Mouse (Mus musculus): Measurements from ENCODE around the gene Gsg1l. TPM values are rescaled to one million over a fixed set of nuclear protein-coding genes. Genes with fewer than 3 reads are reported as not detected.

Gene Gsg1l
- polyA plus RNA-seq, 1 experiment from 2014 or later, result 16.3 TPM

DNA sequence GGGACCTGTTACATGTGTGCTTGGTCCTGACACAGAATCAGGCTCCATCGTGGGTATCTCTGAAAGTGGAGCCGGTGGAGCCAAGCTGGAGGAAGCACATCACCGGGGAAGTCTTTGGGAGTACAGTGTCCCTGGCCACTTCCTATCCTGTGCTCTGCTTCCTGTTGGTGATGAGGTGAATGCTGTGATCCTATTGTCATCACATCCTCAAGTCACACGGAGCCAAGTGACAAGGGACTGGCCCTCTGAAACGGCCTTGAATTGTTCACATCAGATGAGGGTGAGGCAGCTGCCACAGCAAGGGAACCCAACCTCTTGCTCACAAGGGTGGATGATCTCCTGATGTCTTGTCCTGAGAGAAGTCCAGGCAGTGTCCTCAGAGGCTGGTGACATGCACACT, 14.4 kb upstream of the Gsg1l start:
- no peak for ATAC-seq (ENCODE audit: low FRiP score, low read depth)
- Histone ChIP-seq H3K36me3 (peaks cover 44% of the 10 kb centered on the region), H3K9me3 (no peaks in the 10 kb centered on the region), H3K27ac (no peak overlapping the region), H3K4me3 (no peak overlapping the region), H3K4me1 (no peaks in the 10 kb centered on the region), H3K9ac (no peak overlapping the region), H3K4me2 (replicated peaks) (no peak overlapping the region), H3K27me3 (replicated peaks) (no peaks in the 10 kb centered on the region)
- WGBS, result 81% methylated on average over 5 of the region's 5 CpGs

DNA sequence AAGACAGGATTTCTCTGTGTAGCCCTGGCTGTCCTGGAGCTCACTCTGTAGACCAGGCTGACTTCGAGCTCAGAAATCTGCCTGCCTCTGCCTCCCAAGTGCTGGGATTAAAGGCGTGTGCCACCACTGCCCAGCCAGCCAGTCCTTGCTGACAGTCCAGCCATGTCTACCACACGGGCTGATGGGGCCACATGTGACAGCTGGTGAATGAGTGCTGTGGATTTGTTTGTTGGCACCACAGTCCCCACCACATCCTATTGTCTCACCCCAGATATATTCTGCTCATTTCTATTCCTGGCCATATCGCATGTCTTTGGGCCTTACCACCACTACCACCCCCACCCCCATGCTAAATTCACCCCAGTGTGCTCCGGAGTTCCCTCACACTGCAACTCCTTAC, 12.5 kb upstream of the Gsg1l start:
- Histone ChIP-seq H3K36me3 (peaks cover 26% of the 10 kb centered on the region), H3K4me3 (no peak overlapping the region), H3K9me3 (no peaks in the 10 kb centered on the region), H3K4me2 (replicated peaks) (no peak overlapping the region), H3K9ac (no peak overlapping the region), H3K4me1 (no peaks in the 10 kb centered on the region), H3K27me3 (replicated peaks) (no peaks in the 10 kb centered on the region), H3K27ac (no peak overlapping the region)
- ATAC-seq (ENCODE audit: low FRiP score, low read depth), result no peak
- 95% methylated on average over 5 of the region's 5 CpGs for WGBS

- 50% methylated on average over 3 of the region's 3 CpGs for WGBS
- H3K27ac ChIP-seq, result no peak overlapping the region
- H3K9me3 ChIP-seq, result no peaks in the 10 kb centered on the region
- no peaks in the 10 kb centered on the region for H3K27me3 ChIP-seq (replicated peaks)
- no peaks in the 10 kb centered on the region for H3K4me1 ChIP-seq
- H3K4me2 ChIP-seq (replicated peaks), result no peak overlapping the region
- no peak for ATAC-seq (ENCODE audit: low FRiP score, low read depth)
- H3K9ac ChIP-seq, result no peak overlapping the region
- H3K4me3 ChIP-seq, result no peak overlapping the region
- peaks cover 12% of the 10 kb centered on the region for H3K36me3 ChIP-seq
These were observed 11.0 kb upstream of the Gsg1l start for GRCm38 (mm10) chr7:126093162-126093561.

GRCm38 (mm10) chr7:126089782-126090181, 7.6 kb upstream of the Gsg1l start:
- Histone ChIP-seq H3K4me3 (no peak overlapping the region), H3K27ac (no peak overlapping the region), H3K9ac (no peak overlapping the region), H3K4me2 (replicated peaks) (no peak overlapping the region), H3K27me3 (replicated peaks) (0 out of 2 replicates have a peak, but pooled peaks cover 2% of the 10 kb centered on the region), H3K4me1 (peaks cover 7% of the 10 kb centered on the region; the same call in 1 of the 2 replicates), H3K36me3 (no peaks in the 10 kb centered on the region), H3K9me3 (no peaks in the 10 kb centered on the region)
- 19% methylated on average over 6 of the region's 6 CpGs for WGBS
- ATAC-seq (ENCODE audit: low FRiP score, low read depth), result no peak

- Histone ChIP-seq H3K4me1 (peaks cover 16% of the 10 kb centered on the region; the same call in 1 of the 2 replicates), H3K27ac (no peak overlapping the region), H3K9me3 (no peaks in the 10 kb centered on the region), H3K4me3 (no peak overlapping the region), H3K27me3 (replicated peaks) (peaks cover 17% of the 10 kb centered on the region), H3K4me2 (replicated peaks) (no peak overlapping the region), H3K9ac (no peak overlapping the region), H3K36me3 (no peaks in the 10 kb centered on the region)
- ATAC-seq (ENCODE audit: low FRiP score, low read depth), result no peak
- WGBS, result 42% methylated on average over 3 of the region's 6 CpGs
These were observed 5.9 kb upstream of the Gsg1l start for GRCm38 (mm10) chr7:126088155-126088554.

GRCm38 (mm10) chr7:126087602-126088001, 5.4 kb upstream of the Gsg1l start:
- 72% methylated on average over 10 of the region's 10 CpGs for WGBS
- no peak overlapping the region for H3K27ac ChIP-seq
- no peaks in the 10 kb centered on the region for H3K36me3 ChIP-seq
- H3K27me3 ChIP-seq (replicated peaks), result peaks cover 23% of the 10 kb centered on the region
- no peaks in the 10 kb centered on the region for H3K9me3 ChIP-seq
- peaks cover 16% of the 10 kb centered on the region; the same call in 1 of the 2 replicates for H3K4me1 ChIP-seq
- H3K9ac ChIP-seq, result no peak overlapping the region
- no peak for ATAC-seq (ENCODE audit: low FRiP score, low read depth)
- no peak overlapping the region for H3K4me2 ChIP-seq (replicated peaks)
- H3K4me3 ChIP-seq, result no peak overlapping the region

GRCm38 (mm10) chr7:126086321-126086741, 4.1 kb upstream of the Gsg1l start:
- no peak overlapping the region for H3K9ac ChIP-seq
- H3K36me3 ChIP-seq, result no peaks in the 10 kb centered on the region
- H3K27me3 ChIP-seq (replicated peaks), result peaks cover 36% of the 10 kb centered on the region
- no peak overlapping the region for H3K4me3 ChIP-seq
- no peak for ATAC-seq (ENCODE audit: low FRiP score, low read depth)
- no peak overlapping the region; the same call in 1 of the 2 replicates for H3K4me2 ChIP-seq (replicated peaks)
- H3K9me3 ChIP-seq, result no peaks in the 10 kb centered on the region
- no peak overlapping the region for H3K27ac ChIP-seq
- WGBS, result 19% methylated on average over 6 of the region's 6 CpGs
- peaks cover 21% of the 10 kb centered on the region; the same call in 1 of the 2 replicates for H3K4me1 ChIP-seq

DNA sequence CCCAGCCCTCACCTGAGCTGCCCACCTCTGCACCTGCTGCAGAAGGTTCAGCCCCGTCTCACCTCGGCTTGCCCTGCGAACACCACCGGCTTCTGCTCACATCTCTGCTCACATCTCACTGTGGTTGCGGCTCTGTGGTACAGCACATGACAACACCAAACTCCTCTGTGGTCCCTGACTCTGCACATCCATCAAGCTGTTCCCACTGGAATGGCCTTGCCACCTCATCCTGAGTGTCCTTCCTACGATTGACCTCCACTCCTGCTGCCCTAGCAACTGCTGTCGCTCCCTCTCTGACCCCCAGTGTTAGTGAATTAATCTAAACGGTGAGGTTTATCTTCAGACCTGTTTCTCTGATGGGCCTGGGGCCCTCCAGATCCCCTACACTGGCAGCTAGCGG, 2.9 kb upstream of the Gsg1l start:
- no peak overlapping the region for H3K27ac ChIP-seq
- no peak overlapping the region for H3K4me3 ChIP-seq
- no peaks in the 10 kb centered on the region for H3K36me3 ChIP-seq
- H3K27me3 ChIP-seq (replicated peaks), result peaks cover 46% of the 10 kb centered on the region
- no peak overlapping the region for H3K4me2 ChIP-seq (replicated peaks)
- ATAC-seq (ENCODE audit: low FRiP score, low read depth), result no peak
- 93% methylated on average over 9 of the region's 9 CpGs for WGBS
- H3K9ac ChIP-seq, result no peak overlapping the region
- H3K9me3 ChIP-seq, result no peaks in the 10 kb centered on the region
- peaks cover 24% of the 10 kb centered on the region; the same call in 1 of the 2 replicates for H3K4me1 ChIP-seq

GRCm38 (mm10) chr7:126083980-126084348, 1.8 kb upstream of the Gsg1l start:
- H3K9me3 ChIP-seq, result no peaks in the 10 kb centered on the region
- no peak overlapping the region for H3K4me3 ChIP-seq
- ATAC-seq (ENCODE audit: low FRiP score, low read depth), result no peak
- H3K4me2 ChIP-seq (replicated peaks), result no peak overlapping the region
- peaks cover 56% of the 10 kb centered on the region for H3K27me3 ChIP-seq (replicated peaks)
- peaks cover 24% of the 10 kb centered on the region; the same call in 1 of the 2 replicates for H3K4me1 ChIP-seq
- 20% methylated on average over 4 of the region's 4 CpGs for WGBS
- H3K36me3 ChIP-seq, result no peaks in the 10 kb centered on the region
- H3K27ac ChIP-seq, result no peak overlapping the region
- H3K9ac ChIP-seq, result no peak overlapping the region

DNA sequence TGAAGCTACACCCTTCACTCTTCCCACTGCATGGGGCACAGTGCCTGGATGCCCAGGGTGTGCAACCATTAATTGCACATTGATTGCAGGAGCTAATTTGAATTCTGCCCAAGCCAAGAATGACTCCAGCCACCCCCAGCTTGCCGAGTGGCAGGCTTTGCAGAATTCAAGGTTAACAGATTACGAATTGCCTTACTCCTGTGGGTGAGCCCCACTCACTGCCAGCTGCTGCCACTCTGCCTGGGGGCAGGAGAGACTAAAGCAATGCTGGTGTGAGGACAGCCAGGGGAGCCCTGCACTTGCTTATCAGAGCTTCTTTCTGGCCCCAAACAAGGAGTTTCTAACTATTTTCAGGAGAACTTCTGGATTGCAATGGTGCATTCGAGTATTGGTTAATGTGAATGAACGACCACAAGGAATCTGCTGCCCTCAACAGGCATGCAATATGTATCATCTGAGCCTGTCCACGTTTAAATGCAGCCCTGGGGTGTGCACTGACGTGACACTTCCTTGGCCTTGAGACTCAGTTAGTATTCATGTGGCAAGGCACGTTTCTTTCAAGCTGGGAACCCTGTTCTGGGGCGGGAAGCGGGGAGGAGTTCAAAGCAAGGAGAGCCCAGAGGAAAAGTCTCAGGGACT, 1.2 kb upstream of the Gsg1l start:
- Histone ChIP-seq H3K27ac (no peak overlapping the region), H3K9ac (no peak overlapping the region), H3K4me2 (replicated peaks) (peak overlapping the region; percentile 98; the same call in 1 of the 2 replicates), H3K9me3 (no peaks in the 10 kb centered on the region), H3K27me3 (replicated peaks) (peaks cover 56% of the 10 kb centered on the region), H3K4me1 (peaks cover 24% of the 10 kb centered on the region; the same call in 1 of the 2 replicates), H3K36me3 (no peaks in the 10 kb centered on the region), H3K4me3 (no peak overlapping the region)
- ATAC-seq (ENCODE audit: low FRiP score, low read depth), result no peak
- WGBS, result 18% methylated on average over 9 of the region's 9 CpGs

GRCm38 (mm10) chr7:126081727-126082285, 405 bp downstream of the Gsg1l start:
- peaks cover 56% of the 10 kb centered on the region for H3K27me3 ChIP-seq (replicated peaks)
- no peaks in the 10 kb centered on the region for H3K9me3 ChIP-seq
- H3K4me1 ChIP-seq, result peaks cover 23% of the 10 kb centered on the region; the same call in 1 of the 2 replicates
- ATAC-seq (ENCODE audit: low FRiP score, low read depth), result no peak; the same call in 1 of the 2 replicates
- H3K27ac ChIP-seq, result no peak overlapping the region
- H3K4me3 ChIP-seq, result peak overlapping the region; percentile 63
- H3K36me3 ChIP-seq, result no peaks in the 10 kb centered on the region
- H3K9ac ChIP-seq, result peak overlapping the region; percentile 73
- H3K4me2 ChIP-seq (replicated peaks), result peak overlapping the region; percentile 98
- WGBS, result under 1% methylated on average over 80 of the region's 80 CpGs

DNA sequence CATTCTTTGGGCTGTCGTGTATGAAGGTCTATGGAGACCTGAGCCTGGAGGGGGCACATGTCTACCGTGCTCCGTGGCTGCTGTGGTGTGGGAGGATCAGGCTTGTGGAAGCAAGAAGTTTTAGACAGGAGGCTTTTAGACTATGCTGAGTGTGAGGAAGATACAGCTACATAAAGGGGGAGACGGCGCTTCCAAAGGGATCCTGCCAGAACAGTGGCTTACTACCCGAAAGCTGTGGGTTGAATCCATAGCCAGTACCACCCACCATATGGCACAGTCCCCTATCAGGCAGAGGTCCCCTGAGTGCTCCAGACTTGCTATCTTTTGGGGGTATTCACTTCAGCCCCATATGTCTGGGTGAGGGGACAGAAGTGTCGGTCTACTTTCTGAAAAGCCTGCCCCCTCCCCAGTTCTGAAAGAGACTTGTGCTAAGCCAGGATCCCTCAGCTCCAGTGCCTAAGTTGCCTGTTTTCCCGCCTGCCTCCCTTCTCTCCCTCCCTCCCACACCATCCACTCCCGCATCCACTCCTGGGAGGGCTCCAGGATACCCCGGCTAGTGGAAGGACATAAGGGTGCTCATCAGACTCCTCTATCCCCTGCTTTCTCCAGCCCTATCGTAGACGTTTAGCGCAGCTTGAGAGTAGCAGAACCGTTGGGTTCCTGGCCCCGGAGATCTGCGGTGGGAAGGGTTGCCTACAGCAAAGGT, 1.1 kb downstream of the Gsg1l start:
- ATAC-seq (ENCODE audit: low FRiP score, low read depth), result no peak

More for the DNA sequence above, 1.1 kb downstream of the Gsg1l start:
- H3K9ac ChIP-seq, result peak overlapping the region; percentile 73
- peak overlapping the region; percentile 98 for H3K4me2 ChIP-seq (replicated peaks)
- H3K4me3 ChIP-seq, result peak overlapping the region; percentile 63
- H3K9me3 ChIP-seq, result no peaks in the 10 kb centered on the region
- H3K27me3 ChIP-seq (replicated peaks), result peaks cover 56% of the 10 kb centered on the region
- H3K4me1 ChIP-seq, result peaks cover 18% of the 10 kb centered on the region; the same call in 1 of the 2 replicates
- no peak overlapping the region for H3K27ac ChIP-seq
- no peaks in the 10 kb centered on the region for H3K36me3 ChIP-seq
- 17% methylated on average over 16 of the region's 16 CpGs for WGBS

Data from neural tube, embryonic 12.5 days (tissue).